Mouse (Mus musculus) testis, adult 2 months (tissue): ENCODE results near the gene Fam160a2.

Experiments used
- CTCF ChIP-seq: fragments of 200-500 bp; IDR thresholded peaks from 2 replicates; pipeline ENCODE4 v1.5.1; 2012; ENCODE audit warnings: low read depth, mild to moderate bottlenecking, inconsistent platforms, low read length, moderate library complexity; ENCODE audit not compliant: control insufficient read depth, insufficient read depth, insufficient replicate concordance
- POLR2A ChIP-seq: fragments of 200-500 bp; IDR thresholded peaks from 2 replicates; pipeline ENCODE4 v1.6.1; 2012; ENCODE audit warnings: low read depth, mild to moderate bottlenecking, inconsistent platforms, low read length, moderate library complexity; ENCODE audit not compliant: control insufficient read depth

DNA sequence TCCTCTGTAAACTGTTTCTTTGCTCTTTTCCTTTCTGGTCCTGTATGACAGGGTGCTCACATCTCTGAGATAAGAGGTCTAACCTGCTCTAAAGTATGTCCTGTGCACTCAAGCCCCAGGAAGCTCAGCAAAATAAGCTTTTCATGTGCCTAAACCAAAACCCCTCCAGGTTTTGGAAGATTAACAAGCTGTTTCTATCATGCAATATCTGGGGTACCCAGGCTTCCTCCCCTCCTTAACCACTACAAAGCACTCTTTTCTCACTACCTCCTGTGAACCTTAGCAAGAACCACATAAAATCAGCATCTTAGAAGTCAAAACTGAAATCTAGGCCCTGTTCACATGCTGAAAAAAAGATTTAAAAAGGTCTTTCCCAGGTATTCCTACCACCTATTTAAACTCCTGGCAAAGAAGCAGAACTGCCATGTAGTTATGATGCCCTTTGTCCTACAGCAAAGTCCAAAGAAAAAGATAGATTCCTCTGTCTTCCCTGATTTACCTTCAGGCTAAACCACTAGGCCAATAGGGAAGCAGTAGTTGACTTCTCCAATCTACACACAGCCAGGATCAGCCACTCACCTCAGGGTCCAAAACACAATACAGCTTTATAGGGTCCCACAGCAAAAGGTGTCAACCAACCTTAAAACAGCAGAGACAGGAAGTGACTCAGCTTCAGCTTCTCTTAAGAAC, 4.6 kb downstream of the Fam160a2 start:
- TF ChIP-seq CTCF = no peak
- no peak for TF ChIP-seq POLR2A
